Mouse (Mus musculus): ENCODE data around the gene Fam43b. TPM values are rescaled to one million over a fixed set of nuclear protein-coding genes. Genes with fewer than 3 reads are reported as not detected.
A peak's percentile ranks its signal among the peaks of the same experiment; 100 is the strongest.
"Not testable (repeated sequence)": the region's sequence is repeated elsewhere in the genome, so short reads cannot be mapped to it uniquely, and the experiment has no call there.

Fam43b gene
- not detected in 2 replicates for polyA plus RNA-seq (2014; fragmentation: Nextera tagmentation; extraction: Ambion mirVana)

- H3K36me3 ChIP-seq (ENCODE audit: control insufficient read depth, insufficient read depth, low read length): no peaks in the 10 kb centered on the region
- peak within 1 kb of the TSS; percentile 48 for H3K4me2 ChIP-seq (ENCODE audit: low read depth)
- DNase-seq (ENCODE audit: low spot score) (no peak), ATAC-seq (ENCODE audit: insufficient read depth, low FRiP score, low TSS enrichment) (no peak)
- H3K27ac ChIP-seq (ENCODE audit: low read depth, low read length): no peak within 1 kb of the TSS
- peaks cover 9% of the 10 kb centered on the region; the same call in 1 of the 2 replicates for H3K4me1 ChIP-seq (ENCODE audit: control insufficient read depth, insufficient read depth, low read length)
- H3K9ac ChIP-seq (ENCODE audit: low read length): no peak within 1 kb of the TSS
- peaks cover 51% of the 10 kb centered on the region for H3K27me3 ChIP-seq (ENCODE audit: control insufficient read depth, insufficient read depth, low read length)
- 2% methylated on average over 46 of the region's 46 CpGs for WGBS
- H3K4me3 ChIP-seq (ENCODE audit: low read depth, low read length): peak within 1 kb of the TSS; percentile 17
- no peaks in the 10 kb centered on the region for H3K9me3 ChIP-seq (ENCODE audit: control insufficient read depth, low read length)
These were observed at the start of gene Fam43b for GRCm38 (mm10) chr4:138395971-138396645. Fam43b (minus strand) TSS chr4:138396528.

- no peak overlapping the region for H3K27ac ChIP-seq (ENCODE audit: low read depth, low read length)
- WGBS: 8% methylated on average over 5 of the region's 5 CpGs
- no peaks in the 10 kb centered on the region for H3K27me3 ChIP-seq (ENCODE audit: control insufficient read depth, insufficient read depth, low read length)
- peak; percentile 0 for DNase-seq (ENCODE audit: low spot score)
- no peak overlapping the region for H3K4me2 ChIP-seq (ENCODE audit: low read depth)
- H3K4me3 ChIP-seq (ENCODE audit: low read depth, low read length): no peak overlapping the region
- H3K36me3 ChIP-seq (ENCODE audit: control insufficient read depth, insufficient read depth, low read length): peaks cover 3% of the 10 kb centered on the region
- H3K9me3 ChIP-seq (ENCODE audit: control insufficient read depth, low read length): no peaks in the 10 kb centered on the region
- ATAC-seq (ENCODE audit: insufficient read depth, low FRiP score, low TSS enrichment): no peak
- no peak overlapping the region for H3K9ac ChIP-seq (ENCODE audit: low read length)
- peaks cover 16% of the 10 kb centered on the region for H3K4me1 ChIP-seq (ENCODE audit: control insufficient read depth, insufficient read depth, low read length)
These were observed 48.6 kb upstream of the Fam43b start for GRCm38 (mm10) chr4:138444941-138445340.

- peaks cover 6% of the 10 kb centered on the region for H3K4me1 ChIP-seq (ENCODE audit: control insufficient read depth, insufficient read depth, low read length)
- ATAC-seq (ENCODE audit: insufficient read depth, low FRiP score, low TSS enrichment) (no peak), DNase-seq (ENCODE audit: low spot score) (no peak)
- peaks cover 15% of the 10 kb centered on the region for H3K36me3 ChIP-seq (ENCODE audit: control insufficient read depth, insufficient read depth, low read length)
- WGBS: 57% methylated on average over 3 of the region's 3 CpGs
- no peak overlapping the region for H3K27ac ChIP-seq (ENCODE audit: low read depth, low read length)
- H3K9ac ChIP-seq (ENCODE audit: low read length): no peak overlapping the region
- H3K9me3 ChIP-seq (ENCODE audit: control insufficient read depth, low read length): no peaks in the 10 kb centered on the region
- no peak overlapping the region for H3K4me2 ChIP-seq (ENCODE audit: low read depth)
- H3K27me3 ChIP-seq (ENCODE audit: control insufficient read depth, insufficient read depth, low read length): no peaks in the 10 kb centered on the region
- H3K4me3 ChIP-seq (ENCODE audit: low read depth, low read length): no peak overlapping the region
These were observed 43.7 kb upstream of the Fam43b start for GRCm38 (mm10) chr4:138440062-138440461.

- DNase-seq (ENCODE audit: low spot score) (peak; percentile 97), ATAC-seq (ENCODE audit: insufficient read depth, low FRiP score, low TSS enrichment) (peak; percentile 84)
- Histone ChIP-seq H3K4me2 (ENCODE audit: low read depth) (peak within 1 kb of the TSS; percentile 94), H3K4me3 (ENCODE audit: low read depth, low read length) (peak within 1 kb of the TSS; percentile 98), H3K27ac (ENCODE audit: low read depth, low read length) (no peak within 1 kb of the TSS), H3K9ac (ENCODE audit: low read length) (peak within 1 kb of the TSS; percentile 77), H3K4me1 (ENCODE audit: control insufficient read depth, insufficient read depth, low read length) (peaks cover 8% of the 10 kb centered on the region), H3K9me3 (ENCODE audit: control insufficient read depth, low read length) (no peaks in the 10 kb centered on the region), H3K27me3 (ENCODE audit: control insufficient read depth, insufficient read depth, low read length) (no peaks in the 10 kb centered on the region), H3K36me3 (ENCODE audit: control insufficient read depth, insufficient read depth, low read length) (peaks cover 10% of the 10 kb centered on the region)
- under 1% methylated on average over 64 of the region's 64 CpGs for WGBS
These were observed 38.3 kb upstream of the Fam43b start, which contains the start of gene Mul1 for GRCm38 (mm10) chr4:138434347-138435316. Mul1 (plus strand) TSS chr4:138434671.

- Histone ChIP-seq H3K9me3 (ENCODE audit: control insufficient read depth, low read length) (no peaks in the 10 kb centered on the region), H3K27me3 (ENCODE audit: control insufficient read depth, insufficient read depth, low read length) (no peaks in the 10 kb centered on the region), H3K4me1 (ENCODE audit: control insufficient read depth, insufficient read depth, low read length) (peaks cover 8% of the 10 kb centered on the region), H3K4me2 (ENCODE audit: low read depth) (no peak overlapping the region), H3K27ac (ENCODE audit: low read depth, low read length) (no peak overlapping the region), H3K4me3 (ENCODE audit: low read depth, low read length) (no peak overlapping the region), H3K9ac (ENCODE audit: low read length) (no peak overlapping the region), H3K36me3 (ENCODE audit: control insufficient read depth, insufficient read depth, low read length) (no peaks in the 10 kb centered on the region)
- DNase-seq (ENCODE audit: low spot score): no peak
- no peak for ATAC-seq (ENCODE audit: insufficient read depth, low FRiP score, low TSS enrichment)
- WGBS: 57% methylated on average over 8 of the region's 8 CpGs
These were observed 35.0 kb upstream of the Fam43b start for GRCm38 (mm10) chr4:138431340-138431739.

- ATAC-seq (ENCODE audit: insufficient read depth, low FRiP score, low TSS enrichment) (no peak), DNase-seq (ENCODE audit: low spot score) (peak; percentile 52)
- 40% methylated on average over 3 of the region's 3 CpGs for WGBS
- Histone ChIP-seq H3K4me2 (ENCODE audit: low read depth) (no peak overlapping the region), H3K9ac (ENCODE audit: low read length) (no peak overlapping the region), H3K36me3 (ENCODE audit: control insufficient read depth, insufficient read depth, low read length) (no peaks in the 10 kb centered on the region), H3K4me3 (ENCODE audit: low read depth, low read length) (no peak overlapping the region), H3K4me1 (ENCODE audit: control insufficient read depth, insufficient read depth, low read length) (no peaks in the 10 kb centered on the region), H3K9me3 (ENCODE audit: control insufficient read depth, low read length) (no peaks in the 10 kb centered on the region), H3K27ac (ENCODE audit: low read depth, low read length) (no peak overlapping the region), H3K27me3 (ENCODE audit: control insufficient read depth, insufficient read depth, low read length) (no peaks in the 10 kb centered on the region)
These were observed 33.5 kb upstream of the Fam43b start for GRCm38 (mm10) chr4:138429778-138430177.

- H3K4me1 ChIP-seq (ENCODE audit: control insufficient read depth, insufficient read depth, low read length): no peaks in the 10 kb centered on the region
- DNase-seq (ENCODE audit: low spot score): peak; percentile 85
- WGBS: 42% methylated on average over 22 of the region's 22 CpGs
- no peak overlapping the region for H3K4me3 ChIP-seq (ENCODE audit: low read depth, low read length)
- H3K4me2 ChIP-seq (ENCODE audit: low read depth): no peak overlapping the region
- H3K36me3 ChIP-seq (ENCODE audit: control insufficient read depth, insufficient read depth, low read length): no peaks in the 10 kb centered on the region
- H3K27me3 ChIP-seq (ENCODE audit: control insufficient read depth, insufficient read depth, low read length): no peaks in the 10 kb centered on the region
- no peak overlapping the region for H3K27ac ChIP-seq (ENCODE audit: low read depth, low read length)
- H3K9me3 ChIP-seq (ENCODE audit: control insufficient read depth, low read length): no peaks in the 10 kb centered on the region
- H3K9ac ChIP-seq (ENCODE audit: low read length): no peak overlapping the region
- no peak for ATAC-seq (ENCODE audit: insufficient read depth, low FRiP score, low TSS enrichment)
These were observed 30.7 kb upstream of the Fam43b start for GRCm38 (mm10) chr4:138426778-138427705.

GRCm38 (mm10) chr4:138425604-138426003 lies 29.3 kb upstream of the Fam43b start:
- H3K9me3 ChIP-seq (ENCODE audit: control insufficient read depth, low read length); H3K4me2 ChIP-seq (ENCODE audit: low read depth); H3K27ac ChIP-seq (ENCODE audit: low read depth, low read length); ATAC-seq (ENCODE audit: insufficient read depth, low FRiP score, low TSS enrichment); H3K4me3 ChIP-seq (ENCODE audit: low read depth, low read length); H3K27me3 ChIP-seq (ENCODE audit: control insufficient read depth, insufficient read depth, low read length); H3K36me3 ChIP-seq (ENCODE audit: control insufficient read depth, insufficient read depth, low read length); DNase-seq (ENCODE audit: low spot score); H3K4me1 ChIP-seq (ENCODE audit: control insufficient read depth, insufficient read depth, low read length); H3K9ac ChIP-seq (ENCODE audit: low read length): not testable (repeated sequence)
- 92% methylated on average over 14 of the region's 14 CpGs for WGBS
